Mouse (Mus musculus) midbrain, embryonic 11.5 days (tissue): ENCODE data around the gene Trmt10a. TPM values are rescaled to one million over a fixed set of nuclear protein-coding genes. Genes with fewer than 3 reads are reported as not detected.

ENCODE experiments used
- ATAC-seq: fragments of 200-750 bp; cut with Nextera tagmentation; 2 replicates; pipeline ENCODE4 v1.8.0; 2017; ENCODE audit warnings: moderate TSS enrichment, moderate library complexity; ENCODE audit not compliant: low FRiP score
- DNase-seq: peaks from one replicate; pipeline ENCODE4 v3.0.0; 2015; ENCODE audit warnings: low spot score; ENCODE audit errors: missing footprints
- H3K27ac ChIP-seq: fragments of 300-500 bp; sonication (generic); 2 replicates; pipeline ENCODE4 v1.5.1; 2014; ENCODE audit warnings: low read depth, low read length
- H3K27me3 ChIP-seq: fragments of 300-500 bp; sonication (generic); 2 replicates; pipeline ENCODE4 v1.6.1; 2014; ENCODE audit warnings: mild to moderate bottlenecking, low read length, moderate library complexity, mixed read lengths; ENCODE audit not compliant: control insufficient read depth, insufficient read depth
- H3K36me3 ChIP-seq: fragments of 300-500 bp; sonication (generic); 2 replicates; pipeline ENCODE4 v1.6.1; 2014; ENCODE audit warnings: mild to moderate bottlenecking, low read length, moderate library complexity, mixed read lengths; ENCODE audit not compliant: control insufficient read depth, insufficient read depth
- H3K4me1 ChIP-seq: fragments of 300-500 bp; sonication (generic); 2 replicates; pipeline ENCODE4 v1.6.1; 2014; ENCODE audit warnings: low read length; ENCODE audit not compliant: control insufficient read depth, insufficient read depth
- H3K4me2 ChIP-seq: fragments of 300-500 bp; sonication (generic); 2 replicates; pipeline ENCODE4 v1.6.1; 2014; ENCODE audit warnings: mild to moderate bottlenecking, moderate library complexity
- H3K4me3 ChIP-seq: fragments of 300-500 bp; sonication (generic); 2 replicates; pipeline ENCODE4 v1.5.1; 2014; ENCODE audit warnings: low read depth, low read length
- H3K9ac ChIP-seq: fragments of 300-500 bp; sonication (generic); 2 replicates; pipeline ENCODE4 v1.6.1; 2014; ENCODE audit warnings: low read length
- H3K9me3 ChIP-seq: fragments of 300-500 bp; sonication (generic); 2 replicates; pipeline ENCODE4 v1.6.1; 2016; ENCODE audit warnings: low read length; ENCODE audit not compliant: control insufficient read depth
- WGBS: fragments of 180-500 bp; shearing (Covaris S2); extraction: QIAGEN DNeasy Blood & Tissue Kit; methylation state at CpG from one replicate; pipeline ENCODE4 v1.1.7; 2014; 5-methylcytosine and 5-hydroxymethylcytosine counted together
- polyA plus RNA-seq: library from polyadenylated mRNA; unstranded; fragments of >200 nt; fragmentation: Nextera tagmentation; extraction: Ambion mirVana; gene quantifications from 2 replicates; pipeline ENCODE4 v1.2.1, GENCODE M21; 2014

The Trmt10a gene
- polyA plus RNA-seq, 1 experiment from 2014 or later = 14.9 TPM

DNA sequence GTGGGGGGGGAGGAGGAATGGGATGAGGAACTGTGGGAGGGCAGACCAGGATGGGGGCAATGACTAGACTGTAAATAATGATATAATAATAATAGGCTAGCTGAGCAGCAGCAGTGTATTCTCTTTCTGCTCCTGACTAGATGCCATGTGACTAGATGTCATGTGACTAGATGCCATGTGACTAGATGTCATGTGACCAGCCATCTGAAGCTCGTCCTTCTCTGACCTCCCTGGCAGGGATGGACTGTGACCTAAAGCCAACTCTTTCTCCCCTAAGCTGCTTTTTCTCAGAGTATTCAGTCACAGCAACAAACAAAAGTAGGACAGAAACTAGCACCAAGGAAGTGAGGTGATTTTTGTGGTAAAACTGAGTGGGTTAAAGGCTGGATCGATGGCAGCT, 38.8 kb downstream of the Trmt10a start:
- Histone ChIP-seq H3K4me1 (peaks cover 3% of the 10 kb centered on the region; the same call in 1 of the 2 replicates), H3K9ac (no peak overlapping the region), H3K36me3 (no peaks in the 10 kb centered on the region), H3K4me3 (no peak overlapping the region), H3K27me3 (no peaks in the 10 kb centered on the region), H3K4me2 (no peak overlapping the region), H3K9me3 (no peaks in the 10 kb centered on the region), H3K27ac (no peak overlapping the region)
- WGBS = 93% methylated on average over 2 of the region's 2 CpGs
- no peak for ATAC-seq
- DNase-seq = no peak

DNA sequence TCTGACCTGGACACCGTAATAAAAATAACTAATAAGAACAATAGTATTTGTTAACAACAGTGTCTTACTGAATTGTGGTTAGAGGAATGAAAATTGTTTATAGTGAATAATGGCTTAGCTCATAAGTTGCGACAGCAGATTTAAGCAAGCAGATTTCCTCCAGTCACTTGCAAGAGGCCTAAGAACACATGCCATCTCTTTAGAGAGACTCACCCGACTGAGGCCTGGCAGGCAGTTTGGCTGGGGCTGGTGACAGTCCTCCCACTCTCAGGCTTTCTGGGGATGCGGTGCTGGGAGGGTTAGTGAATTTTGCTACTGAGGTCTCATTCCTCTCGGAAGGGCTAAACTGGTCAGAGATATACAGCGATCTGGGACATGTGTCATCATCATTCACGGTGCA, 40.1 kb downstream of the Trmt10a start:
- H3K4me2 ChIP-seq = no peak overlapping the region
- H3K27ac ChIP-seq = no peak overlapping the region
- peaks cover 3% of the 10 kb centered on the region; the same call in 1 of the 2 replicates for H3K4me1 ChIP-seq
- ATAC-seq (no peak), DNase-seq (no peak)
- H3K36me3 ChIP-seq = no peaks in the 10 kb centered on the region
- H3K9ac ChIP-seq = no peak overlapping the region
- H3K27me3 ChIP-seq = no peaks in the 10 kb centered on the region
- 90% methylated on average over 7 of the region's 7 CpGs for WGBS
- H3K4me3 ChIP-seq = no peak overlapping the region
- no peaks in the 10 kb centered on the region for H3K9me3 ChIP-seq

DNA sequence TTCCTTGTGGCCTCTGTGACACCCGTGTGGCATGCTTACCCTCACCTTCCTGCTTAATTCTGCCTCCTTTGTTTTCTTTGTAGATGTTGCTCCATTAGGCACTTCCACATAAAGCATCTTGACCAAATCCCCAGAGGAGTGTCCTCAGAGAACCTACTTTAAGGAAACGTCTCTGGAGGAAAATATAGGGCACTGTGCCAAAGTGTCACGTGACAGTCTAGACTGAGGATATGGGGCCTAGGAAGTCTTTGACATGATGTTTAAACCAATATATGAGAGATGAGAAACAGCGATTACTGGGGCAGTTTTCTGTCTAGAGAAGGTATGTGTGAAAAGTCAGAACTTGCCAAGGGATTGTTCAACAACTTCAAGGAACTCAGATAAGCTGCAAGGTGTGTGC, 42.0 kb downstream of the Trmt10a start:
- no peak overlapping the region for H3K4me3 ChIP-seq
- H3K9me3 ChIP-seq = no peaks in the 10 kb centered on the region
- no peaks in the 10 kb centered on the region for H3K36me3 ChIP-seq
- H3K4me1 ChIP-seq = peaks cover 3% of the 10 kb centered on the region; the same call in 1 of the 2 replicates
- H3K9ac ChIP-seq = no peak overlapping the region
- H3K4me2 ChIP-seq = no peak overlapping the region
- 87% methylated on average over 4 of the region's 4 CpGs for WGBS
- H3K27ac ChIP-seq = no peak overlapping the region
- ATAC-seq (no peak), DNase-seq (no peak)
- no peaks in the 10 kb centered on the region for H3K27me3 ChIP-seq

DNA sequence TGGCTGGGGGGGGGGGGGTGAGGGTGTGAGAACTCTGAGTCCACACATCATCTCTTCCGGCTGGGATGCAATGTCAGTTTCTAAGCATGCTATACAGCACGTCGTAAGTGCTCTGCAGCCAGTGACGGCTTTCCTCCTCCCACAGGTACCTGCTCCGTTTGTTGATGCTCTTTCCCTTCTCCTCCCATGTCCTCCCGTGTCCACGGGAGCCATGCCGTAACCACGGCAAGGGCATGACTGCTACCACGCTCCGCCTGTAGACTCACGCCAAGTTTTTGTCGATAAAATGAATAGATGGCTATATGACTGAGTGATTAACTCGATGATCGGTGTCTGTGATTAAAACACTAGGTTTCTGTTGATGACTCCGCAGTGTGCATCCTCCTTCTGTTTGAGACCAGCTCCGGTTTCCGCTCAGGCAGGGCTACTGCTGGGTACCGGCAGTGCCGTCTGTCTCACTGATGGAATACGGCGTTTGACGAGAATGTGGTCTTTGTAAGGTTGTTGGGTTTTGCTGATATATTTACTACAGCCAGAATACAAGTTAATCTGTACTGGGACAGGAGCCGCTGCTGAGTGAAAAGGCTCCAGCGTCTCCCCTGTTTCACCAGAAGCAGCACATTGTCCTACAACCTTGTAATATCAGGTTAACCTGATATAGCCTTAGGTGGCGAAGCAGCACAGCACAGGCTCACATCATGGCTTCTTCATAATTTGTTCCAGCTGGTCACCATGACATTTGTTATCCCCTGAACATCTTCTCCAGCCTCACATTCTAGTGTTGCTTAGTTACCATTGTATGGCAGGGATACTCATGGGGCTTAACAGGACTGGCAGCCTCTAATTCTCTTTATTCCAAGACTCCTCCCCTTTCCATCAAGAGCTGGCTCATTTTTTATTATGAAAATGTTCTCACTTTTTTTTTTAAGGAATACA, 43.0 kb downstream of the Trmt10a start:
- H3K27me3 ChIP-seq = no peaks in the 10 kb centered on the region
- no peak overlapping the region for H3K9ac ChIP-seq
- no peak overlapping the region for H3K4me2 ChIP-seq
- no peaks in the 10 kb centered on the region for H3K36me3 ChIP-seq
- no peak overlapping the region for H3K4me3 ChIP-seq
- ATAC-seq (peak; percentile 76), DNase-seq (no peak)
- 88% methylated on average over 26 of the region's 26 CpGs for WGBS
- H3K4me1 ChIP-seq = peaks cover 3% of the 10 kb centered on the region; the same call in 1 of the 2 replicates
- H3K27ac ChIP-seq = no peak overlapping the region
- H3K9me3 ChIP-seq = no peaks in the 10 kb centered on the region

DNA sequence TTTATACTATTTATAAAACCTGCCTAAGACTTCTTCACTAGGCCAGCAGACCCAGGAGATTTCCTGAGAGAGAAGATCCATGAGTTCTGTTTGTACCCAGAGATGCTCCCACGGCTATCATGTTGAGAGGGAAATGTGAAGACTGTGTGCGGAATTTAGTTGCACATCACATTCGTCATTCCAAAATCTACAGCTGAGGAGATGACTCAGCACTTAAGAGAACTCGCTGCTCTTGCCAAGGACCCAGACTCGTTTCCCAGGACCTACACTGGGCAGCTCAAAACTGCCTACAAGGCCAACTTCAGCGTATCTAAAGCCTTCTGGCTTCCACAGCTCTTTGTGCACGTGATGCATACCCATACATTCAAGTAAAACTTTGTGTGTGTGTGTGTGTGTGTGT, 49.0 kb downstream of the Trmt10a start:
- Histone ChIP-seq H3K27me3 (no peaks in the 10 kb centered on the region), H3K36me3 (no peaks in the 10 kb centered on the region), H3K4me1 (no peaks in the 10 kb centered on the region), H3K4me3 (no peak overlapping the region), H3K27ac (no peak overlapping the region), H3K9ac (no peak overlapping the region), H3K9me3 (no peaks in the 10 kb centered on the region), H3K4me2 (no peak overlapping the region)
- DNase-seq (no peak), ATAC-seq (no peak)
- WGBS = 88% methylated on average over 7 of the region's 7 CpGs

DNA sequence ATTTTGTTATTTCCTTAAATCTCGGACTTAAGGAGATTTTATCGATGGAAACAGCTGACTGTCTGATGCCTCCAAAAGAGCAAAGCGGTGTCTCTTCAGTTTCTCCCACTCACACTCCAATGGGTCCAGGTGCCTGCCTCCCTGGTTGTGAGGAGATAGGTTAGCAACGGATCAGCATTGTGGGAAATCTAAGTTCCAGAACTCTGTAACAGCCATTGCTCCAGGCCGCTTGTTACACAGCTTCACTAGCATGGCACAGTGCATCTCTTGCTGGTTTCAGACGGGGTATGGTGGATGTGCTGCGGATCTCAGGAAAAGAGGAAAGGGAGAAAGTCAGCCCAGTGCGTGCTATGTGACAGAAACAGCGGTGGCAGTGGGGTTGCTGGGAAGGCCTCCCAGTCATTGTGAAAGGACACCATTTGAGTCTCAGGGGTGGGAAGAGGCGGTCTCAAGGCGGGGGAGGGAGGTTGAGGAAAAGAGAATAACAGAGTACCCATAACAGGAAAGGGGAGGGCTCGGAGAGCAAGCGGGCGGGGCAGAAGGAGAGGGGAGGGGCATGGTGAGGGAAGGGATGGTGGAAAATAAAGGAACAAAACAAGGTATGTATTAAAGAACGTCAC, 50.5 kb downstream of the Trmt10a start, which contains the start of gene 4930579F01Rik:
Gene 4930579F01Rik, minus strand, starts transcription at position 143 of the 620 bp plus-strand sequence.
- H3K27ac ChIP-seq = no peak within 1 kb of the TSS
- H3K9ac ChIP-seq = no peak within 1 kb of the TSS
- WGBS = 78% methylated on average over 15 of the region's 15 CpGs
- H3K27me3 ChIP-seq = no peaks in the 10 kb centered on the region
- no peak within 1 kb of the TSS for H3K4me2 ChIP-seq
- no peak within 1 kb of the TSS for H3K4me3 ChIP-seq
- H3K9me3 ChIP-seq = no peaks in the 10 kb centered on the region
- H3K36me3 ChIP-seq = no peaks in the 10 kb centered on the region
- H3K4me1 ChIP-seq = no peaks in the 10 kb centered on the region; the same call in 1 of the 2 replicates
- ATAC-seq (no peak), DNase-seq (peak; percentile 76)

DNA sequence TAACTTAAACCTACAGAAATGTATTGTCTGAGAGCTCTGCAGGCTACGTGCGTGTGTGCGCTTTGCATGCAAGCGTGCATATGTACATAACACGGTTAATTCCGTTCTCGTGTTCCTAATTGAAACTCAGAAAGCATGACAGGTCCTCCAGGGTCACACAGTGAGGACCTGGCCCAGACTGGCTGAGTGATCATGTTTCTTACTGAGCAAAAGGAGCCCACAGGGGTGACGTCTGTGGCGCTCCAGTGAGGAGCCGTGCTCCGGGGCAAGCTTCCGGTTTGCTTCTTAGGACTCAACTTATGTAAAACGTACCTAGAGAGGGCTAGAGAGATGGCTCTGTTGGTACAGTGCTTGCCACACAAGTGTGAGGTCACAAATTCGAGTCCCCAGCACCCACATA, 53.8 kb downstream of the Trmt10a start:
- Histone ChIP-seq H3K27me3 (no peaks in the 10 kb centered on the region), H3K4me3 (no peak overlapping the region), H3K9me3 (no peaks in the 10 kb centered on the region), H3K27ac (no peak overlapping the region), H3K36me3 (no peaks in the 10 kb centered on the region), H3K9ac (no peak overlapping the region), H3K4me2 (no peak overlapping the region), H3K4me1 (no peaks in the 10 kb centered on the region; the same call in 1 of the 2 replicates)
- WGBS = 82% methylated on average over 14 of the region's 14 CpGs
- ATAC-seq (peak; percentile 12; the same call in 1 of the 2 replicates), DNase-seq (peak; percentile 72)

DNA sequence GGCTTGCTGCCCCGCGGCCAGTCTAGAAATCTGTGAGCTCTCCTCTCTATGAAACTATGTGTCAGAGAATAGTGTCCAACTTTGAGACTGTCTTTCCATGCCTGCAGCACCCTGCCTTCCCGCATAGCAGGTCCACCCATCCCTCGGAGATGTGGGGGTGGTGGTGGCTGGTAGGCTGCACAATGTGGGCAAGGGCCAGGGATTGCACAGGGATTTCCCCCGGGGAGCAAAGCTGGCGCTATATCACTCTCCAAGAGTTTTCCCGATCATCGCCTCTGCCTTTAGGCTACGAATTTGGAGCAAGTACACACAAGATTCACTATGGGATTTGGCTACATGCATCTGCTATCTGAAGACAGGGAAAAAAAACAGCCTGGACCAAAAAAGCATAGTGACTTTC, 54.3 kb downstream of the Trmt10a start:
- no peak overlapping the region for H3K4me2 ChIP-seq
- DNase-seq (peak; percentile 83), ATAC-seq (no peak)
- no peaks in the 10 kb centered on the region for H3K9me3 ChIP-seq
- H3K9ac ChIP-seq = no peak overlapping the region
- H3K27ac ChIP-seq = no peak overlapping the region
- H3K4me3 ChIP-seq = no peak overlapping the region
- WGBS = 67% methylated on average over 9 of the region's 9 CpGs
- no peaks in the 10 kb centered on the region; the same call in 1 of the 2 replicates for H3K4me1 ChIP-seq
- no peaks in the 10 kb centered on the region for H3K36me3 ChIP-seq
- no peaks in the 10 kb centered on the region for H3K27me3 ChIP-seq
